Mouse (Mus musculus): ENCODE measurements around the gene P3h3. TPM values are rescaled to one million over a fixed set of nuclear protein-coding genes. Genes with fewer than 3 reads are reported as not detected.

The P3h3 gene
- total and polyA plus RNA-seq, 3 experiments: not detected

DNA sequence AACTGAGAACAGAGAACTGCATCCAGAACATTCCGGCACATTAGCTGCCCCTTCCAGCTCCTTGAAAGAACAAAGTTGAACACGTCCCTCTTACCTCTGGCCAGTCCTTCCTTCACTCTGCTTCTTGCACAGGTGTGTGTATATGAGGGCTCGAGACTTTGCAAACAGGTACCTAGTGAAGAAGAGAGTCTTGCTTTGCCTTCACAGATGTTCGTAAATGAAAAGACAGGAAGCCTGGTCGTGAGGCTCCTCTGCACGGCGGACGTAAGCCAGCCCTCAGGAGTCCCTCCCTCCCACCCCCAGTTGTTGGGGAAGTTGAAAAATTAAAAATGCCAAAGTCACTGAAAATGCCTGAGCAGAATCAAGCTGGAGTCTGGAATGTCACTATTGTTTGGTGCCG lies 30.4 kb upstream of the P3h3 start, which contains the start of gene Cd4:
Cd4 (minus strand) TSS at position 236 of the 400 bp plus-strand sequence.
- Histone ChIP-seq H3K4me3 (ENCODE audit: low read depth, low read length) (no peak within 1 kb of the TSS), H3K9me3 (replicated peaks) (no peaks in the 10 kb centered on the region), H3K27me3 (ENCODE audit: insufficient read depth, low read length) (peaks cover 37% of the 10 kb centered on the region), H3K36me3 (replicated peaks) (no peaks in the 10 kb centered on the region), H3K4me1 (ENCODE audit: insufficient read depth, low read depth, low read length) (no peaks in the 10 kb centered on the region)
- ATAC-seq (ENCODE audit: extremely low read depth, insufficient number of reproducible peaks, low FRiP score, poor library complexity, severe bottlenecking) (no peak), DNase-seq (ENCODE audit: low spot score) (no peak)
- no peak for TF ChIP-seq GATA2 (IDR thresholded peaks at IDR 0.05; ENCODE audit: borderline replicate concordance, low read depth, low read length)
- no peak for TF ChIP-seq GATA1 (IDR thresholded peaks at IDR 0.05; ENCODE audit: borderline replicate concordance, low read length)
- no peak for TF ChIP-seq CTCF (IDR thresholded peaks at IDR 0.05; ENCODE audit: low read depth, low read length)
- no peak for TF ChIP-seq TAL1 (conservative IDR thresholded peaks at IDR 0.05; ENCODE audit: low read depth, low read length)
- TF ChIP-seq POLR2AphosphoS5 (IDR thresholded peaks at IDR 0.05; ENCODE audit: insufficient replicate concordance, low read depth, low read length): no peak

DNA sequence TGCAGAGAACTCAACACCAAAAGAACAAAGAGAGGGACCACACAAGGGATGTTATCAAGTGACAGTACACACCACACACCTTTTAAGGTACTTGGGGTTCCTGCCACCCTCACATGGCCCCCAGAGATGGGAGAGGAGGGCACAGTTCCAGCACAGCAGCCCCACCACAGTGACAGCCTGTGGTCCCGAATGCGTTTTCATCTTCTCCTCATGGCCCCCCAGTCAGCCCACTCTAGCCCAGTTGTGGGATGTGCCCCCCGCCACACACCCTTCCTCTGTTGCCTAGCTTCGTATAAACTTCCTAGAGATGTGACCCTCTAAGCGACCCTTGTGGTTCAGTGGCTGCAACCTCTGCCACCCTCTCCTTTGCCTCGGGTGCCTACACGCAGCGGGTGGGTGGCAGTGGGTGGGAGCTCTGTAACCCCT lies 28.4 kb upstream of the P3h3 start:
- Histone ChIP-seq H3K9me3 (replicated peaks) (no peaks in the 10 kb centered on the region), H3K27me3 (ENCODE audit: insufficient read depth, low read length) (peaks cover 42% of the 10 kb centered on the region), H3K36me3 (replicated peaks) (no peaks in the 10 kb centered on the region), H3K4me3 (ENCODE audit: low read depth, low read length) (no peak overlapping the region), H3K4me1 (ENCODE audit: insufficient read depth, low read depth, low read length) (peaks cover 2% of the 10 kb centered on the region; the same call in 1 of the 2 replicates)
- DNase-seq (ENCODE audit: low spot score): no peak
- ATAC-seq (ENCODE audit: extremely low read depth, insufficient number of reproducible peaks, low FRiP score, poor library complexity, severe bottlenecking): no peak
- no peak for TF ChIP-seq POLR2AphosphoS5 (IDR thresholded peaks at IDR 0.05; ENCODE audit: insufficient replicate concordance, low read depth, low read length)
- no peak for TF ChIP-seq CTCF (IDR thresholded peaks at IDR 0.05; ENCODE audit: low read depth, low read length)
- no peak for TF ChIP-seq GATA1 (IDR thresholded peaks at IDR 0.05; ENCODE audit: borderline replicate concordance, low read length)

DNA sequence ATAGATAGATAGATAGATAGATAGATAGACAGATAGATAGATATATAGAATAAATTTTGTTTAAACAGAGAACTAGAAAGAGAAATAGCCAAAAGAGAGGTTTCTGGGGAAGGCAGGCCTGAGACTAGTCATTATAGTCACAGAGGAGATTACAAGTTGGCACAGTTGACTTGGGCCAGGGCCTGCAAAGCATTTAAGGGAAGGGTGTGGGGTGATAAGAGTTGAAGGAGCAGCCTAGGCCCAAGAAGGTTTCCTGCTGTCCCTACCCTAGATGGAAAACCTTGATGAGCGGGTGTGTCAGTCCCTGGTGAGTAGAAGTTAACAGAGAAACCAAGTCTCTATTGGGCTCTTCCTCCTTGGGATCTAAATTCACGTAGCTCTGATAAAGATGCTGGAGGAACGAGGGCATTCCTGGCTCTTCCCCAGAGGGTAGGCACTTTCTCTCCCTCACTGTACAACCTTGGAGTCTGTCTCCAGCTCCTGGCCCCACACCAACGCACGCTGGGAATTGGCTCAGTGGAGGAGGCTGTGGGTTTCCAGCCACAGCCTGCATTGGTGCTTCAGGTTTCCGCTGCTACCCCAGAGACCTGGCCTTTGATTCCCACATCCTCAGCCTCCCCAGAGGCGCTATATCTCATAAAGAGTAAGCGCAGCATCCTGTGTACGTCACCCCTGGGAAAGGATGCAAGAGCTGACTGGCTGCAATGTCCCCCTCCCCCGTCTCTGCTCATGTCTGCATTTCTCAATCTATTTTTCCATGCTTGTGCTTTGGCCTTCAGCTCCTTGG lies 27.4 kb upstream of the P3h3 start:
- Histone ChIP-seq H3K4me3 (ENCODE audit: low read depth, low read length) (no peak overlapping the region), H3K27me3 (ENCODE audit: insufficient read depth, low read length) (peaks cover 42% of the 10 kb centered on the region), H3K4me1 (ENCODE audit: insufficient read depth, low read depth, low read length) (peaks cover 2% of the 10 kb centered on the region; the same call in 1 of the 2 replicates), H3K9me3 (replicated peaks) (no peaks in the 10 kb centered on the region), H3K36me3 (replicated peaks) (no peaks in the 10 kb centered on the region)
- ATAC-seq (ENCODE audit: extremely low read depth, insufficient number of reproducible peaks, low FRiP score, poor library complexity, severe bottlenecking) (no peak), DNase-seq (ENCODE audit: low spot score) (no peak)
- no peak for TF ChIP-seq CTCF (IDR thresholded peaks at IDR 0.05; ENCODE audit: low read depth, low read length)
- TF ChIP-seq GATA2 (IDR thresholded peaks at IDR 0.05; ENCODE audit: borderline replicate concordance, low read depth, low read length): no peak
- TF ChIP-seq TAL1 (conservative IDR thresholded peaks at IDR 0.05; ENCODE audit: low read depth, low read length): no peak
- no peak for TF ChIP-seq GATA1 (IDR thresholded peaks at IDR 0.05; ENCODE audit: borderline replicate concordance, low read length)
- TF ChIP-seq POLR2AphosphoS5 (IDR thresholded peaks at IDR 0.05; ENCODE audit: insufficient replicate concordance, low read depth, low read length): no peak

DNA sequence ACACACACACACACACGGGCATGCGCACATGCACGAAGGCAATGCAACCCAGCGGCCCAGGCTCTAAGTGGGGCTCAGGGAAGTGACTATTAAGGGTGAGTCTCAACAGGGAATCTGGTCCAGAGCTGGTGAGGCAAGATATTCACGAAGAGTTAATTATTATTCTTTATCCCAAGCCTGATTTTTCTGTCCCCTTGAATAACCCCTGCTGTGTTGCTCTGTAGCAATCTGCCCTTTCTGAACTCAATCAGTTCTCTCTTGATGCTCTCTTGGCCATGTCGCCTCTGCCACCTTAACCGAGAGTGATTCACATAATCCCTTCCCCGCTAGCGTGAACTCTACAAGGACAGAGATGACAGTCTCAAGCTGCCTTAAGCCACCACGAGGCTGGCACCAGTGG lies 25.8 kb upstream of the P3h3 start:
- H3K27me3 ChIP-seq (ENCODE audit: insufficient read depth, low read length): peaks cover 35% of the 10 kb centered on the region

DNA sequence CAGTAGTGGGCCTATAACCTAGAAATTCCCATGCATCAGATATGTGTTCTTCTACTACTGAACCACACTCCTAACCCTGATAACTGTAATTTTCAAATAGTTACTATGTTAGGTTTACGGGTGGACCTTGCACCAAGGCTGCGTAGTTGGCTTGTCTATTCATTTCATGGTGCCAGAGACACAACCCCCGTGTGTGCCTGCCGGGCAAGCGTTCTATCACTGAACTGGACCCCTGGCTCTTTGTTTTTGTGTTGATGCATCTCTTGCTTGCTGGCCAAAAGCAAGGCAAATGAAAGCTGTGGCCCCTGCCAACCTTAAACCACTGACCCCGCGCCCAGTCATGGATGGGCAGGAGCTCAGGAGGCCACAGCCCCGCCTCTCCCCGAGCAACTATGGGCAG lies 24.3 kb upstream of the P3h3 start:
- no peak for ATAC-seq (ENCODE audit: extremely low read depth, insufficient number of reproducible peaks, low FRiP score, poor library complexity, severe bottlenecking)
- TF ChIP-seq CTCF (IDR thresholded peaks at IDR 0.05; ENCODE audit: low read depth, low read length) (no peak), GATA1 (IDR thresholded peaks at IDR 0.05; ENCODE audit: borderline replicate concordance, low read length) (no peak)
- H3K27me3 ChIP-seq (ENCODE audit: insufficient read depth, low read length): peaks cover 35% of the 10 kb centered on the region
- no peaks in the 10 kb centered on the region for H3K9me3 ChIP-seq (replicated peaks)
- H3K4me1 ChIP-seq (ENCODE audit: insufficient read depth, low read depth, low read length): peaks cover 2% of the 10 kb centered on the region; the same call in 1 of the 2 replicates
- H3K4me3 ChIP-seq (ENCODE audit: low read depth, low read length): no peak overlapping the region
- DNase-seq (ENCODE audit: low spot score): no peak
- H3K36me3 ChIP-seq (replicated peaks): no peaks in the 10 kb centered on the region

More for the DNA sequence above, 25.8 kb upstream of the P3h3 start:
- DNase-seq (ENCODE audit: low spot score) (no peak), ATAC-seq (ENCODE audit: extremely low read depth, insufficient number of reproducible peaks, low FRiP score, poor library complexity, severe bottlenecking) (no peak)
- no peak overlapping the region for H3K4me3 ChIP-seq (ENCODE audit: low read depth, low read length)
- H3K4me1 ChIP-seq (ENCODE audit: insufficient read depth, low read depth, low read length): peaks cover 2% of the 10 kb centered on the region; the same call in 1 of the 2 replicates
- H3K9me3 ChIP-seq (replicated peaks): no peaks in the 10 kb centered on the region
- TF ChIP-seq POLR2AphosphoS5 (IDR thresholded peaks at IDR 0.05; ENCODE audit: insufficient replicate concordance, low read depth, low read length) (no peak), CTCF (IDR thresholded peaks at IDR 0.05; ENCODE audit: low read depth, low read length) (no peak)
- no peaks in the 10 kb centered on the region for H3K36me3 ChIP-seq (replicated peaks)

DNA sequence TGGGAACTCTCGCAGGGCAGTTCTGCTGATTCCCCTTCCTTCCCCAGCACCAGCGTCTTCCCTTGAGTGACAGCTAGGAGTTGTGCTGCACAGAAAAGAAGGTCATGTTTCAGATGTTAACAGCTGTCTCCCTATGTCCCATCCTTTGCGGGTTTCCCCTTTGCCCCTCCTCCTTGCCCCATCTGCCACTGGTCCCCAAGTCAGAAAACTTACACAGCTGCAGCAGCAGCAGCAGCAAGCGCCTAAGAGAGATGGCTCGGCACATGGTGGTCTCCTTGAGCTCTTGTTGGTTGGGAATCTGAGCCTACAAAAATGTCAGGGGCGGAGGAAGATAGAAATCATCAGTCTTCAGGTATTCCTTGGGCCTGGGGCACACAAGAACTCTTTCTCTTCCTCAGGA lies 21.8 kb upstream of the P3h3 start:
- Histone ChIP-seq H3K36me3 (replicated peaks) (no peaks in the 10 kb centered on the region), H3K4me1 (ENCODE audit: insufficient read depth, low read depth, low read length) (peaks cover 2% of the 10 kb centered on the region; the same call in 1 of the 2 replicates), H3K27me3 (ENCODE audit: insufficient read depth, low read length) (peaks cover 26% of the 10 kb centered on the region), H3K4me3 (ENCODE audit: low read depth, low read length) (no peak overlapping the region), H3K9me3 (replicated peaks) (no peaks in the 10 kb centered on the region)
- DNase-seq (ENCODE audit: low spot score): no peak
- ATAC-seq (ENCODE audit: extremely low read depth, insufficient number of reproducible peaks, low FRiP score, poor library complexity, severe bottlenecking): no peak
- TF ChIP-seq CTCF (IDR thresholded peaks at IDR 0.05; ENCODE audit: low read depth, low read length): no peak
- no peak for TF ChIP-seq TAL1 (conservative IDR thresholded peaks at IDR 0.05; ENCODE audit: low read depth, low read length)

DNA sequence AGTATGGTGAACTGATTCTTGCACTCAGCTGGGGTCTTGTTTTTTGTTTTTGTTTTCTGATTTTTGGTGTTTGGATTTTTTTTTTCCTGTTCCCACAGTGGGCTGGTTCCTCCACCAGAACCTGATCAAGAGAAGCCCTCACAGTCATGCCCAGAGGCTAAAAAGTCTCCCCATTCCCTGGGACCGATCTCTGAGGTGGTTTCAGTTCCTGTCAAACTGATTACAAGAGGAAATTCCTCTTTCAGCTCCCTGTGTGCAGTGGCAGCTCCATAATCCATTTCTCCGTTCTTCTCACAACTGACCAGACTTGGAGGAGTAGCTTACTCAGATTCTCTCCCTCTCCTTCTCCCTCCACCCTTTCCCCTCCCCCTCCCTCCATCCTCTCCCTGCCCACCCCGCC lies 16.8 kb upstream of the P3h3 start:
- no peak for DNase-seq (ENCODE audit: low spot score)
- Histone ChIP-seq H3K4me1 (ENCODE audit: insufficient read depth, low read depth, low read length) (no peaks in the 10 kb centered on the region), H3K36me3 (replicated peaks) (no peaks in the 10 kb centered on the region), H3K9me3 (replicated peaks) (no peaks in the 10 kb centered on the region), H3K27me3 (ENCODE audit: insufficient read depth, low read length) (peaks cover 37% of the 10 kb centered on the region), H3K4me3 (ENCODE audit: low read depth, low read length) (no peak overlapping the region)
- no peak for ATAC-seq (ENCODE audit: extremely low read depth, insufficient number of reproducible peaks, low FRiP score, poor library complexity, severe bottlenecking)
- TF ChIP-seq GATA2 (IDR thresholded peaks at IDR 0.05; ENCODE audit: borderline replicate concordance, low read depth, low read length) (no peak), POLR2AphosphoS5 (IDR thresholded peaks at IDR 0.05; ENCODE audit: insufficient replicate concordance, low read depth, low read length) (no peak), CTCF (IDR thresholded peaks at IDR 0.05; ENCODE audit: low read depth, low read length) (no peak), TAL1 (conservative IDR thresholded peaks at IDR 0.05; ENCODE audit: low read depth, low read length) (no peak), GATA1 (IDR thresholded peaks at IDR 0.05; ENCODE audit: borderline replicate concordance, low read length) (no peak)

Measured in G1E (cell line).